Mouse (Mus musculus) liver, embryonic 14.5 days (tissue): ENCODE data around the gene Prkcq. TPM values are rescaled to one million over a fixed set of nuclear protein-coding genes. Genes with fewer than 3 reads are reported as not detected.
A peak's percentile ranks its signal among the peaks of the same experiment; 100 is the strongest.

Experiments
- ATAC-seq: fragments of 200-750 bp; cut with Nextera tagmentation; 2 replicates; pipeline ENCODE4 v1.8.0; 2017; ENCODE audit warnings: moderate number of reproducible peaks, mild to moderate bottlenecking, moderate library complexity; ENCODE audit not compliant: insufficient read depth
- DNase-seq, 3 experiments: peaks; one replicate each; pipeline ENCODE4 v3.0.0-alpha.2; 2012 to 2013; ENCODE audit warnings: low read depth in 3 of 3, low spot score in 3 of 3
- H3K27ac ChIP-seq: fragments of 300-500 bp; sonication (generic); 2 replicates; pipeline ENCODE4 v1.5.1; 2014; ENCODE audit warnings: moderate library complexity, mild to moderate bottlenecking, control low read depth, inconsistent platforms
- H3K27me3 ChIP-seq: fragments of 300-500 bp; sonication (generic); 2 replicates; pipeline ENCODE4 v1.6.1; 2014; ENCODE audit warnings: mild to moderate bottlenecking, low read length, moderate library complexity; ENCODE audit not compliant: control insufficient read depth, insufficient read depth
- H3K36me3 ChIP-seq: fragments of 300-500 bp; sonication (generic); replicated peaks from 2 replicates; pipeline ENCODE4 v1.6.1; 2014; ENCODE audit warnings: low read depth; ENCODE audit not compliant: control insufficient read depth, insufficient read depth
- H3K4me1 ChIP-seq, 2 experiments: fragments of 200-500 bp in 1 of 2; fragments of 300-500 bp in 1 of 2; sonication (generic) in 1 of 2; replicated peaks; 2 replicates each; pipeline ENCODE4 v1.6.1; 2012 to 2014; ENCODE audit warnings: antibody characterized with exemption in 1 of 2, inconsistent platforms in 1 of 2, low read length in 1 of 2; ENCODE audit not compliant: control insufficient read depth in 2 of 2, insufficient read depth in 2 of 2
- H3K4me2 ChIP-seq: fragments of 300-500 bp; sonication (generic); 2 replicates; pipeline ENCODE4 v1.6.1; 2014; ENCODE audit warnings: low read depth, mild to moderate bottlenecking, control low read depth, moderate library complexity
- H3K4me3 ChIP-seq, 2 experiments: fragments of 200-500 bp in 1 of 2; fragments of 300-500 bp in 1 of 2; sonication (generic) in 1 of 2; 2 replicates each; pipeline ENCODE4 v1.5.1; 2012 to 2014; ENCODE audit warnings: low read depth in 2 of 2, low read length in 2 of 2, mild to moderate bottlenecking in 2 of 2, control low read depth in 1 of 2, inconsistent platforms in 1 of 2, moderate library complexity in 1 of 2; ENCODE audit not compliant: insufficient read depth in 1 of 2
- H3K9ac ChIP-seq: fragments of 300-500 bp; sonication (generic); replicated peaks from 2 replicates; pipeline ENCODE4 v1.6.1; 2014; ENCODE audit warnings: mild to moderate bottlenecking, control low read depth, moderate library complexity
- H3K9me3 ChIP-seq: fragments of 300-500 bp; sonication (generic); 2 replicates; pipeline ENCODE4 v1.6.1; 2016; ENCODE audit warnings: low read length, mixed read lengths; ENCODE audit not compliant: control insufficient read depth
- CTCF ChIP-seq: IDR thresholded peaks from 2 replicates; pipeline ENCODE4 v1.5.1; 2016; ENCODE audit warnings: antibody characterized with exemption, low read depth, control low read depth
- EP300 ChIP-seq: IDR thresholded peaks from 2 replicates; pipeline ENCODE4 v1.6.1; 2016; ENCODE audit warnings: antibody characterized with exemption, low read depth
- WGBS: fragments of 180-500 bp; shearing (Covaris S2); extraction: QIAGEN DNeasy Blood & Tissue Kit; methylation state at CpG from one replicate; pipeline ENCODE4 v1.1.7; 2014; ENCODE audit not compliant: insufficient replicate concordance; 5-methylcytosine and 5-hydroxymethylcytosine counted together
- polyA plus RNA-seq, 2 experiments: library from polyadenylated mRNA; depleted of rRNA in 1 of 2; stranded (reverse) in 1 of 2; unstranded in 1 of 2; fragments of >200 nt; fragmentation: Nextera tagmentation in 1 of 2; extraction: Ambion mirVana in 1 of 2; gene quantifications; 2 replicates each; pipeline versions ENCODE4 v1.2.1 to v1.2.3; 2012 to 2014

Gene Prkcq
- polyA plus RNA-seq, 2 experiments, result 2.1 to 3.4 TPM

DNA sequence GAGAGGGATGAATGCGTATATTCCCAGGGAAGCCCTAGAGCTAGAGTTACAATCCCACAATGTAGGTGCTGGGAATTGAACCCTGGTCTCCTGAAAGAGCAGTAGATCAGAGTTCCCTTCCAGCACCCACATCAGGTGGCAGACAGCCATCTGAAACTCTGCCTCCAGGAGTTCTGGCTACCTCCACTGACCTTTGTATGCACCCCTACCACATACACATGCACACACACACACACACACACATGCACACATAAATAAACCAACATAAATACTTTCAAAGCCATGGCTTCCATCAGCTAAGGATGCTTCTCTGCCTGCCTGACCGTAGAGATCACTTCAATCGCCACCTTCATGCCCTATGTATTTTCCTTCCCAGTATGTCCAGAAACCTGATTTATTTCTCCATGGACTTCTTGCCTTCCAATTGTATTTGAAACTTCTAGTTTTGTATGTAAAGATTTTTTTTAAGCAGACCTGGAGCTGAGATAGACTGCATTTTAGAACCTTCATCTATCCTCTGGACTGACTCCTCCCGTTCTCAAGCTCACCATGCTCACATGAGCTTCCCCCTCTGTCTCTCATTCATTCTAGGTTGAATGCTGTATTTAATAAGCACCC, 17.4 kb downstream of the Prkcq start:
- no peaks in the 10 kb centered on the region for H3K27me3 ChIP-seq
- H3K4me3 ChIP-seq, result no peak overlapping the region
- H3K4me2 ChIP-seq, result no peak overlapping the region
- TF ChIP-seq CTCF, result no peak
- TF ChIP-seq EP300, result no peak
- 71% methylated on average over 4 of the region's 4 CpGs for WGBS
- ATAC-seq (no peak), DNase-seq (no peak)
- H3K9me3 ChIP-seq, result no peaks in the 10 kb centered on the region
- no peak overlapping the region for H3K9ac ChIP-seq
- no peak overlapping the region for H3K27ac ChIP-seq
- H3K36me3 ChIP-seq, result no peaks in the 10 kb centered on the region
- H3K4me1 ChIP-seq, result peaks cover 0 to 10% of the 10 kb centered on the region in 2 experiments; a peak in 1 of 4 replicates

DNA sequence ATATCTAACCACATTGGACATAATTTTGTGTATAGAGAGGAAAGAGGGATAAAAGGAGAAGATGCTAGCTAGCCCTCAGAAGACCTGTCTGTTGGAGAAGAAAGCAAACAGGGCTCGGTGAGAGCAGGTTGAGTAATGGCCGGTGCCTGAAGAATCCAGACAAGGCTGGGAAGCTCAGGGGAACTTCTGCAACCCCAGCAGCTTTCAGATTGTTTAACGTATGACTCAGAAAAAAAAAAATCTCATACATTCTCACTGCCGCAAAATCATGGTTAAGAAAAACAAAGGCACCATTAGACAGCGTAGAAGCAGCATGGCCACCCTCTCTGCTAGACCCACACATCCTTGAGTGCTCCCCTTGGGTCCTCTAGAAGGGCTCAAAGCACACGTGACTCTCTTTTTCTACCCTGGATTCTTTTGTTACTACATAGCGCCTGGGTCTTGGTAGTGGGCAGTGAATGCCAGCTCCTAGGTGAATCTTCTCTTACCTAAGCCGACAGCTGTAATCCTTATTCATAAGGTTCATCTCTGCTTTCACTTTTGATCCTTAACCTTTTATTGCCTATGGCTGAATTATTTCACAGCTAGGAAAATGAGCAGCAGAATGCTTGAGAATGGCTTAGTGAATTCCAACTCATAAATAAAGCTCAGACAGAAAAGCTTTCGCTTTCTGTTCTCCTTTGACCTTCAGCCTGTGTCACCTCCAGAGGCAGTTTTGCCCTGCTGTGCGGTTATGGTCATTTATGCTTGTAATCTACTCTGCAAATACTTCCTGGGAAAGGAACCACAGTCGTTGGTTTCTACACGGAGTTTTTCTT, 20.6 kb downstream of the Prkcq start:
- Histone ChIP-seq H3K9me3 (no peaks in the 10 kb centered on the region), H3K4me2 (peak overlapping the region; percentile 57), H3K4me1 (peaks cover 0 to 13% of the 10 kb centered on the region in 2 experiments; a peak in 1 of 4 replicates), H3K4me3 (peak overlapping the region; percentile 32 to 39), H3K9ac (peak overlapping the region; percentile 38), H3K27me3 (no peaks in the 10 kb centered on the region), H3K36me3 (no peaks in the 10 kb centered on the region), H3K27ac (no peak overlapping the region)
- TF ChIP-seq EP300 (no peak), CTCF (no peak)
- ATAC-seq, result no peak
- WGBS, result 23% methylated on average over 12 of the region's 12 CpGs
- no peak for DNase-seq

DNA sequence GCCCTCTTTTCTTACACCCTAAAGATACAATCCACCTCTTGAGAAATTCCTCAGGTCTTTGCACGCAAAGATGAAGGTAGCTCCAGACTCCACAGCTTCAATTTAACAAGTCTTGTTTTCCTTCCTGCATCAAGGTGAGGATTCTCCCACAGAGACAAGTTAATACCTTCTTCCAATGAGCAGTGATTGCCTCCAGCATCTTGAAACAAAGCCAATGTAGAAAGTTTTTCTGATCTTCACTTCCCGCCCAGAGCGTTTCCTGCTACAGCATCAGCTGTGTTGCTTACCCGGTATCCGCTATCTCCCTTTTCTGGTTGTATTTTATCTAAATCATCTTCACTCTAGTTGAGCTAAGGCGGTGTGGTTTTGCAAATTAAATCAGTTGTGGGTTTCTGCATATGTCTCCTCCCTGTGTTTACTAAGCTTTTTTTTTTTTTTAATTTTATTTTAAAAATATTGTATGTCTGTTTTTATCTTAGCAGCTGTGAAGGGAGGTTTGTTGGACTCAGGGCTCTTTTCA, 21.3 kb downstream of the Prkcq start:
- H3K27ac ChIP-seq, result no peak overlapping the region

DNA sequence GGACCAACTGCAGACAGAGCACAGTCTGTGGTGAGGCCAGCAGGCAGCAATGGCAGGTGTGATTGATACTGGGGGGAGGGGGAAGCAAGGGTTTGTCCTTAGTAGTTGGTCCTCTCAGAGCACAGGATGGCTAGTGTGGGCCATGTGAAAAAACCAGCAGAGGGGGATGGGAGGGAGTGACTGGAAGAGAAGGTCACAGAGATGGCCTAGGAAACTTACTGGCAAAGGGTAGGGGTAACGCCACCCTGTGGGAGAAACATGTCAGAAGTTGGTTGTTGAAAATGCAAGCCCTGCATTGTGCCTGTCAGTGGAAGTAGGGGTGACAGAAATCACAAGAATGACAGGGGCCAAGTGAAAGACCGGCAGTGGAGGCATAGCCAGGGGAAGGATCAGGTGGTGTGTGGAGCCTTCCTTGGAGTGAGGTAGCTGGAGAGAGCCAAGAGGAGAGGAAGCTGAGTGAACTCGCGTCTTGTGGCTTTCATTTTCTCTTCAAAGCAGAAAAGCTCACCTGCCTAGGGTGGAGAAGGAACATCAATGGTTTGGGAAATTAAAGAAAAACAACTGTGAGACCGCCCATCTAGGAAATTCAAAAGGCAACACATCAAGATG, 22.9 kb downstream of the Prkcq start:
- H3K4me1 ChIP-seq, result peaks cover 0 to 10% of the 10 kb centered on the region in 2 experiments; a peak in 1 of 4 replicates
- H3K9ac ChIP-seq, result no peak overlapping the region
- DNase-seq, result no peak
- TF ChIP-seq EP300, result no peak
- TF ChIP-seq CTCF, result no peak
- no peak overlapping the region for H3K4me3 ChIP-seq
- 57% methylated on average over 5 of the region's 5 CpGs for WGBS
- H3K36me3 ChIP-seq, result no peaks in the 10 kb centered on the region
- H3K4me2 ChIP-seq, result no peak overlapping the region
- ATAC-seq, result no peak
- H3K27ac ChIP-seq, result no peak overlapping the region
- H3K9me3 ChIP-seq, result no peaks in the 10 kb centered on the region
- H3K27me3 ChIP-seq, result no peaks in the 10 kb centered on the region

More for the DNA sequence above, 21.3 kb downstream of the Prkcq start:
- TF ChIP-seq CTCF (no peak), EP300 (no peak)
- no peaks in the 10 kb centered on the region for H3K27me3 ChIP-seq
- DNase-seq (no peak), ATAC-seq (no peak)
- H3K4me3 ChIP-seq, result peak overlapping the region; percentile 32 to 39; a peak in 3 of 4 replicates
- H3K9me3 ChIP-seq, result no peaks in the 10 kb centered on the region
- H3K4me2 ChIP-seq, result peak overlapping the region; percentile 57
- no peaks in the 10 kb centered on the region for H3K36me3 ChIP-seq
- H3K4me1 ChIP-seq, result peaks cover 0 to 12% of the 10 kb centered on the region in 2 experiments; a peak in 1 of 4 replicates
- 12% methylated on average over 6 of the region's 6 CpGs for WGBS
- H3K9ac ChIP-seq, result peak overlapping the region; percentile 38
